Mouse (Mus musculus): Measurements from ENCODE around the gene Cnih4. TPM values are rescaled to one million over a fixed set of nuclear protein-coding genes. Genes with fewer than 3 reads are reported as not detected.

Cnih4 gene
- polyA plus RNA-seq, 1 experiment from 2014 or later, result 77.6 TPM

GRCm38 (mm10) chr1:181150431-181150826 lies 5.9 kb downstream of the Cnih4 start:
- peak overlapping the region; percentile 44; the same call in 1 of the 2 replicates for H3K27ac ChIP-seq
- H3K9ac ChIP-seq (replicated peaks), result no peak overlapping the region
- H3K4me1 ChIP-seq (replicated peaks), result peaks cover 36% of the 10 kb centered on the region
- ATAC-seq, result peak; percentile 51
- no peaks in the 10 kb centered on the region for H3K9me3 ChIP-seq
- H3K4me3 ChIP-seq (replicated peaks), result peak overlapping the region; percentile 76
- H3K27me3 ChIP-seq, result no peaks in the 10 kb centered on the region
- H3K4me2 ChIP-seq (replicated peaks), result no peak overlapping the region
- 69% methylated on average over 3 of the region's 3 CpGs for WGBS
- H3K36me3 ChIP-seq, result peaks cover 17% of the 10 kb centered on the region

- H3K27me3 ChIP-seq, result no peaks in the 10 kb centered on the region
- H3K27ac ChIP-seq, result peak overlapping the region; percentile 91
- WGBS, result under 1% methylated on average over 58 of the region's 59 CpGs
Observed at GRCm38 (mm10) chr1:181150827-181151534, 6.5 kb downstream of the Cnih4 start.

GRCm38 (mm10) chr1:181151541-181151940 lies 7.0 kb downstream of the Cnih4 start:
- WGBS, result 43% methylated on average over 5 of the region's 5 CpGs
- Histone ChIP-seq H3K36me3 (peaks cover 24% of the 10 kb centered on the region), H3K4me1 (replicated peaks) (peaks cover 29% of the 10 kb centered on the region), H3K27ac (peak overlapping the region; percentile 91; the same call in 1 of the 2 replicates), H3K9me3 (no peaks in the 10 kb centered on the region), H3K4me3 (replicated peaks) (peak overlapping the region; percentile 76), H3K4me2 (replicated peaks) (peak overlapping the region; percentile 74), H3K9ac (replicated peaks) (peak overlapping the region; percentile 89), H3K27me3 (no peaks in the 10 kb centered on the region)
- no peak; the same call in 1 of the 2 replicates for ATAC-seq

More at GRCm38 (mm10) chr1:181150827-181151534, 6.5 kb downstream of the Cnih4 start:
- Histone ChIP-seq H3K36me3 (peaks cover 22% of the 10 kb centered on the region), H3K4me3 (replicated peaks) (peak overlapping the region; percentile 76), H3K4me2 (replicated peaks) (peak overlapping the region; percentile 74), H3K9me3 (no peaks in the 10 kb centered on the region), H3K9ac (replicated peaks) (peak overlapping the region; percentile 89), H3K4me1 (replicated peaks) (peaks cover 31% of the 10 kb centered on the region)
- peak; percentile 92 for ATAC-seq

GRCm38 (mm10) chr1:181167816-181168215 lies 23.3 kb downstream of the Cnih4 start:
- 89% methylated on average over 2 of the region's 2 CpGs for WGBS
- ATAC-seq, result no peak
- no peak overlapping the region for H3K27ac ChIP-seq

GRCm38 (mm10) chr1:181168377-181168776 lies 23.9 kb downstream of the Cnih4 start:
- peaks cover 60% of the 10 kb centered on the region for H3K36me3 ChIP-seq
- no peaks in the 10 kb centered on the region for H3K9me3 ChIP-seq
- no peak for ATAC-seq
- H3K9ac ChIP-seq (replicated peaks), result no peak overlapping the region
- H3K4me3 ChIP-seq (replicated peaks), result no peak overlapping the region
- no peaks in the 10 kb centered on the region for H3K27me3 ChIP-seq
- no peak overlapping the region for H3K4me2 ChIP-seq (replicated peaks)
- WGBS, result 91% methylated on average over 3 of the region's 3 CpGs
- H3K27ac ChIP-seq, result no peak overlapping the region
- no peaks in the 10 kb centered on the region for H3K4me1 ChIP-seq (replicated peaks)

More at GRCm38 (mm10) chr1:181167816-181168215, 23.3 kb downstream of the Cnih4 start:
- peaks cover 66% of the 10 kb centered on the region for H3K36me3 ChIP-seq
- no peaks in the 10 kb centered on the region for H3K4me1 ChIP-seq (replicated peaks)
- no peaks in the 10 kb centered on the region for H3K27me3 ChIP-seq
- no peak overlapping the region for H3K4me3 ChIP-seq (replicated peaks)
- no peaks in the 10 kb centered on the region for H3K9me3 ChIP-seq
- no peak overlapping the region for H3K9ac ChIP-seq (replicated peaks)
- H3K4me2 ChIP-seq (replicated peaks), result no peak overlapping the region

- ATAC-seq, result no peak
- no peaks in the 10 kb centered on the region for H3K9me3 ChIP-seq
- H3K4me1 ChIP-seq (replicated peaks), result no peaks in the 10 kb centered on the region
- no peak overlapping the region for H3K4me3 ChIP-seq (replicated peaks)
- H3K9ac ChIP-seq (replicated peaks), result no peak overlapping the region
- H3K27me3 ChIP-seq, result no peaks in the 10 kb centered on the region
- peaks cover 53% of the 10 kb centered on the region for H3K36me3 ChIP-seq
- WGBS, result 89% methylated on average over 8 of the region's 8 CpGs
- no peak overlapping the region for H3K4me2 ChIP-seq (replicated peaks)
- H3K27ac ChIP-seq, result no peak overlapping the region
Observed at GRCm38 (mm10) chr1:181170210-181170609, 25.7 kb downstream of the Cnih4 start.

GRCm38 (mm10) chr1:181188925-181189324 lies 44.4 kb downstream of the Cnih4 start:
- Histone ChIP-seq H3K9me3 (no peaks in the 10 kb centered on the region), H3K4me1 (replicated peaks) (no peaks in the 10 kb centered on the region), H3K27ac (no peak overlapping the region), H3K36me3 (peaks cover 80% of the 10 kb centered on the region), H3K4me2 (replicated peaks) (no peak overlapping the region), H3K9ac (replicated peaks) (no peak overlapping the region), H3K4me3 (replicated peaks) (no peak overlapping the region), H3K27me3 (no peaks in the 10 kb centered on the region)
- ATAC-seq, result no peak
- 94% methylated on average over 4 of the region's 4 CpGs for WGBS

- H3K27me3 ChIP-seq, result no peaks in the 10 kb centered on the region
- H3K4me1 ChIP-seq (replicated peaks), result no peaks in the 10 kb centered on the region
- no peak overlapping the region for H3K27ac ChIP-seq
- 94% methylated on average over 4 of the region's 4 CpGs for WGBS
- H3K9me3 ChIP-seq, result no peaks in the 10 kb centered on the region
- H3K4me3 ChIP-seq (replicated peaks), result no peak overlapping the region
- H3K9ac ChIP-seq (replicated peaks), result no peak overlapping the region
- H3K36me3 ChIP-seq, result peaks cover 79% of the 10 kb centered on the region
- no peak overlapping the region for H3K4me2 ChIP-seq (replicated peaks)
- no peak for ATAC-seq
Observed at GRCm38 (mm10) chr1:181199446-181199845, 55.0 kb downstream of the Cnih4 start.

GRCm38 (mm10) chr1:181210147-181210546 lies 65.7 kb downstream of the Cnih4 start:
- Histone ChIP-seq H3K27ac (peak overlapping the region; percentile 95; the same call in 1 of the 2 replicates), H3K27me3 (no peaks in the 10 kb centered on the region), H3K4me1 (replicated peaks) (peaks cover 26% of the 10 kb centered on the region), H3K4me2 (replicated peaks) (peak overlapping the region; percentile 77), H3K4me3 (replicated peaks) (peak overlapping the region; percentile 73), H3K9ac (replicated peaks) (peak overlapping the region; percentile 97), H3K9me3 (no peaks in the 10 kb centered on the region), H3K36me3 (peaks cover 14% of the 10 kb centered on the region)
- no peak for ATAC-seq
- 21% methylated on average over 4 of the region's 4 CpGs for WGBS

GRCm38 (mm10) chr1:181210601-181211402 lies 66.3 kb downstream of the Cnih4 start:
- Histone ChIP-seq H3K9ac (replicated peaks) (peak overlapping the region; percentile 97), H3K9me3 (no peaks in the 10 kb centered on the region), H3K36me3 (peaks cover 12% of the 10 kb centered on the region), H3K27me3 (no peaks in the 10 kb centered on the region), H3K4me2 (replicated peaks) (peak overlapping the region; percentile 77), H3K27ac (peak overlapping the region; percentile 95), H3K4me3 (replicated peaks) (peak overlapping the region; percentile 73), H3K4me1 (replicated peaks) (peaks cover 26% of the 10 kb centered on the region)
- peak; percentile 64 for ATAC-seq
- WGBS, result 0% methylated on average over 43 of the region's 56 CpGs

- Histone ChIP-seq H3K36me3 (peaks cover 8% of the 10 kb centered on the region), H3K4me2 (replicated peaks) (peak overlapping the region; percentile 77), H3K9ac (replicated peaks) (peak overlapping the region; percentile 97), H3K27me3 (no peaks in the 10 kb centered on the region), H3K27ac (peak overlapping the region; percentile 95), H3K9me3 (no peaks in the 10 kb centered on the region), H3K4me3 (replicated peaks) (peak overlapping the region; percentile 73), H3K4me1 (replicated peaks) (peaks cover 26% of the 10 kb centered on the region)
- WGBS, result 0% methylated on average over 14 of the region's 72 CpGs
- ATAC-seq, result peak; percentile 44
Observed at GRCm38 (mm10) chr1:181211403-181211919, 67.0 kb downstream of the Cnih4 start.
